Mouse (Mus musculus) cortical plate, adult 2 months (tissue): ENCODE data around the gene Jam2.

Experiments used
- CTCF ChIP-seq: fragments of 200-500 bp; IDR thresholded peaks from 2 replicates; pipeline ENCODE4 v1.5.1; 2011; ENCODE audit warnings: mild to moderate bottlenecking, control low read depth, low read length; ENCODE audit not compliant: insufficient read depth; ENCODE audit errors: extremely low read depth
- POLR2A ChIP-seq: fragments of 200-500 bp; IDR thresholded peaks from 2 replicates; pipeline ENCODE4 v1.6.1; 2011; ENCODE audit warnings: mild to moderate bottlenecking, low read length, control low read depth; ENCODE audit not compliant: insufficient read depth; ENCODE audit errors: extremely low read depth

- TF ChIP-seq CTCF, result peak; percentile 38
- TF ChIP-seq POLR2A, result peak; percentile 22; the same call in 1 of the 2 replicates
Measured at GRCm38 (mm10) chr16:84875012-84875717, 101.2 kb downstream of the Jam2 start.
